Mouse (Mus musculus): ENCODE data around the gene Stab2.

- no peak for TF ChIP-seq CTCF (IDR thresholded peaks at IDR 0.05; ENCODE audit: insufficient read depth, low read depth, low read length)
- TF ChIP-seq POLR2A (IDR thresholded peaks at IDR 0.05; ENCODE audit: insufficient read depth, low read depth, low read length), result no peak
Observed at GRCm38 (mm10) chr10:86826929-86827328, 180.9 kb downstream of the Stab2 start.

Measured in olfactory bulb, adult 2 months (tissue).